Comparison of ENCODE assay signal across 7 mouse cellular contexts in genomic region chr14:32032522-32032921, GRCm38 (mm10). TPM values are rescaled to one million over a fixed set of nuclear protein-coding genes. Genes with fewer than 3 reads are reported as not detected.
A peak's percentile ranks its signal among the peaks of the same experiment; 100 is the strongest.
DNase-seq lines count a peak whose midpoint lies in the region; ATAC-seq and TF ChIP-seq lines count a peak whose summit lies in the region.

No protein-coding gene starts in this region.

- H3K36me3 ChIP-seq in forebrain, embryonic 12.5 days (replicated peaks): no peaks in the 10 kb centered on the region
- no peaks in the 10 kb centered on the region for H3K36me3 ChIP-seq in hindbrain, embryonic 11.5 days (ENCODE audit: control insufficient read depth, insufficient read depth, low read length)
- no peaks in the 10 kb centered on the region for H3K36me3 ChIP-seq in lung, postnatal 0 days (ENCODE audit: insufficient read depth, low read length)

- peak; percentile 74 for DNase-seq in MN1 (ENCODE audit: low spot score)
- DNase-seq in c-Kit-negative CD71-positive TER-119-positive erythroid progenitor cells, embryonic 14.5 days (ENCODE audit: low read depth, low spot score): peak; percentile 48
- peak; percentile 78 for DNase-seq in hindbrain, embryonic 11.5 days (ENCODE audit: low spot score)
- peak; percentile 71 to 81 for DNase-seq in layer of hippocampus, postnatal 10 days (ENCODE audit: low spot score in 2 of 2)
- peak; percentile 84 for DNase-seq in lung, postnatal 0 days (ENCODE audit: low spot score)
- peak; percentile 79 for DNase-seq in retina, postnatal 1 day

- WGBS in forebrain, embryonic 12.5 days: 7% methylated on average over 4 of the region's 4 CpGs
- WGBS in hindbrain, embryonic 11.5 days: 8% methylated on average over 4 of the region's 4 CpGs
- WGBS in lung, postnatal 0 days: 7% methylated on average over 4 of the region's 4 CpGs

- no peak; the same call in 1 of the 2 replicates for TF ChIP-seq EP300 in lung, postnatal 0 days (IDR thresholded peaks at IDR 0.05)

- H3K9ac ChIP-seq in forebrain, embryonic 12.5 days: no peak overlapping the region
- no peak overlapping the region for H3K9ac ChIP-seq in hindbrain, embryonic 11.5 days (ENCODE audit: low read depth, low read length)
- no peak overlapping the region for H3K9ac ChIP-seq in lung, postnatal 0 days (replicated peaks; ENCODE audit: low read depth)

- no peak overlapping the region for H3K27ac ChIP-seq in forebrain, embryonic 12.5 days
- H3K27ac ChIP-seq in hindbrain, embryonic 11.5 days (ENCODE audit: low read depth, low read length): no peak overlapping the region
- H3K27ac ChIP-seq in lung, postnatal 0 days (ENCODE audit: low read length): no peak overlapping the region

- peak; percentile 46; the same call in 1 of the 2 replicates for ATAC-seq in forebrain, embryonic 12.5 days (ENCODE audit: low FRiP score)
- no peak for ATAC-seq in hindbrain, embryonic 11.5 days (ENCODE audit: low FRiP score)
- peak; percentile 53 for ATAC-seq in lung, postnatal 0 days

- TF ChIP-seq CTCF in lung, postnatal 0 days (IDR thresholded peaks at IDR 0.05): peak; percentile 95

- peaks cover 7% of the 10 kb centered on the region; the same call in 1 of the 2 replicates for H3K4me1 ChIP-seq in forebrain, embryonic 12.5 days
- no peaks in the 10 kb centered on the region for H3K4me1 ChIP-seq in hindbrain, embryonic 11.5 days (replicated peaks; ENCODE audit: control insufficient read depth, insufficient read depth, low read length)
- H3K4me1 ChIP-seq in lung, postnatal 0 days (ENCODE audit: insufficient read depth, low read depth, low read length): no peaks in the 10 kb centered on the region

- H3K4me3 ChIP-seq in forebrain, embryonic 12.5 days (replicated peaks): no peak overlapping the region
- no peak overlapping the region for H3K4me3 ChIP-seq in hindbrain, embryonic 11.5 days (ENCODE audit: low read depth, low read length)
- no peak overlapping the region for H3K4me3 ChIP-seq in lung, postnatal 0 days (ENCODE audit: low read depth, low read length)

- H3K9me3 ChIP-seq in forebrain, embryonic 12.5 days: no peaks in the 10 kb centered on the region
- no peaks in the 10 kb centered on the region for H3K9me3 ChIP-seq in hindbrain, embryonic 11.5 days (ENCODE audit: control insufficient read depth, low read length)
- no peaks in the 10 kb centered on the region for H3K9me3 ChIP-seq in lung, postnatal 0 days (ENCODE audit: low read length)

- peaks cover 3% of the 10 kb centered on the region; the same call in 1 of the 2 replicates for H3K27me3 ChIP-seq in forebrain, embryonic 12.5 days
- H3K27me3 ChIP-seq in hindbrain, embryonic 11.5 days (ENCODE audit: control insufficient read depth, insufficient read depth, low read length): no peaks in the 10 kb centered on the region
- H3K27me3 ChIP-seq in lung, postnatal 0 days (replicated peaks; ENCODE audit: insufficient read depth, low read length): no peaks in the 10 kb centered on the region

- H3K4me2 ChIP-seq in forebrain, embryonic 12.5 days: no peak overlapping the region
- no peak overlapping the region for H3K4me2 ChIP-seq in hindbrain, embryonic 11.5 days (replicated peaks; ENCODE audit: low read depth, low read length)
- H3K4me2 ChIP-seq in lung, postnatal 0 days (replicated peaks; ENCODE audit: low read depth, low read length): no peak overlapping the region

RNA-seq across cellular contexts. Expression of gene Galnt15, which starts 3.7 kb away (rescaled TPM):
- polyA plus RNA-seq in forebrain, embryonic 12.5 days (2016; fragmentation: Nextera tagmentation; extraction: Ambion mirVana): 0.14 and 0.18 TPM in 2 replicates
- 0.18 and 0.23 TPM in 2 replicates for polyA plus RNA-seq in hindbrain, embryonic 11.5 days (2014; fragmentation: Nextera tagmentation; extraction: Ambion mirVana)
- total RNA-seq in layer of hippocampus, postnatal 10 days (2021): 1 to 10 TPM; 1.7 to 2.2 TPM
- polyA plus RNA-seq in lung, postnatal 0 days (2015; fragmentation: Nextera tagmentation; extraction: Ambion mirVana): 0.44 and 0.73 TPM in 2 replicates

RNA-seq across cellular contexts. Expression of gene Oxnad1, which starts 52.7 kb away (rescaled TPM):
- 19.0 and 23.4 TPM in 2 replicates for polyA plus RNA-seq in forebrain, embryonic 12.5 days (2016; fragmentation: Nextera tagmentation; extraction: Ambion mirVana)
- polyA plus RNA-seq in hindbrain, embryonic 11.5 days (2014; fragmentation: Nextera tagmentation; extraction: Ambion mirVana): 12.6 and 17.9 TPM in 2 replicates
- total RNA-seq in layer of hippocampus, postnatal 10 days (2021): 10 to 100 TPM; 19.0 to 20.3 TPM
- polyA plus RNA-seq in lung, postnatal 0 days (2015; fragmentation: Nextera tagmentation; extraction: Ambion mirVana): 9.1 and 12.1 TPM in 2 replicates

RNA-seq across cellular contexts. Expression of gene Dph3, which starts 53.0 kb away (rescaled TPM):
- 86.9 and 90.4 TPM in 2 replicates for polyA plus RNA-seq in forebrain, embryonic 12.5 days (2016; fragmentation: Nextera tagmentation; extraction: Ambion mirVana)
- polyA plus RNA-seq in hindbrain, embryonic 11.5 days (2014; fragmentation: Nextera tagmentation; extraction: Ambion mirVana): 83.3 and 84.3 TPM in 2 replicates
- total RNA-seq in layer of hippocampus, postnatal 10 days (2021): 10 to 100 TPM; 33.7 to 38.4 TPM
- polyA plus RNA-seq in lung, postnatal 0 days (2015; fragmentation: Nextera tagmentation; extraction: Ambion mirVana): 70.5 and 81.6 TPM in 2 replicates
